Mouse (Mus musculus) kidney, postnatal 4 days (tissue): ENCODE measurements around the gene Gm27027.

ENCODE experiments used
- DNase-seq, 2 experiments: peaks; one replicate each; pipeline ENCODE4 v3.0.0; 2021; ENCODE audit warnings: mixed read lengths in 2 of 2

Gm27027 gene

DNA sequence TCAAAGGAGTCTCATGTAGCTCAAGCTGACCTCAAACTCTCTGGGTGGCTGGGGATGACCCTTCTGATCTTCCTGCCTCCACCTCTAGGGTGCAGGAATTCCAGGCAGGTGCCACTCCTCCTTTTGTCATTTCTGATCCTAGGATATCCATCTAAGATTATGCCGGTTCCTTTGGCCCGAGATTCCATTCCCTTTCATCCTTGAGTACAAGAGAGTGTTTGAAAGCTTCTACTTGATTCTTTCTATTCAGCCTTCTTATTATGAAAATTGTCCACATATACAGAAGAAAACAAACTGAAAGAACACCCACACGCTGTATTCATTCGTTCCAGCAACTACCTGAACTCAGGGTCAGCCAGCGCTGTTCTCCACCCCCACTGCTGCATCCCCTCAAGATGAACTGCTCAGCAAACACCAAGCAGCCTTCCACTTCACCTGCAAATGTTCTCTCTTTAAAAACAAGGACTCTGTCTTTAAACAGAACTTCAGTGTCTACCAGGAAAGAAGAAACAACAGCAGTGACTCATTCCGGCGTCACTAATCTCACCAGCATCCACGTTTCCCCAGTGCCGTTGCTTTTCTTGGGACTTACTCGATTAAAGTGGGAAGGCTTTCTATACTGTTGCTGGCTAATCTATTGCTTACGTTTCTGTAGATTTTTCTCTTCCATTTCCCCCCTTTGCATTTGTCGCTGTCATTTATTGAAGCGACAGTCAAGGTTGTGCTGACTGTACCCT, 68.3 kb downstream of the Gm27027 start:
- DNase-seq = no peak

- no peak for DNase-seq
Measured at GRCm38 (mm10) chr2:93926141-93926540, 70.0 kb downstream of the Gm27027 start.

- DNase-seq = no peak
Measured at GRCm38 (mm10) chr2:93919093-93919492, 77.1 kb downstream of the Gm27027 start.

GRCm38 (mm10) chr2:93913552-93913951, 82.6 kb downstream of the Gm27027 start:
- DNase-seq = no peak

DNA sequence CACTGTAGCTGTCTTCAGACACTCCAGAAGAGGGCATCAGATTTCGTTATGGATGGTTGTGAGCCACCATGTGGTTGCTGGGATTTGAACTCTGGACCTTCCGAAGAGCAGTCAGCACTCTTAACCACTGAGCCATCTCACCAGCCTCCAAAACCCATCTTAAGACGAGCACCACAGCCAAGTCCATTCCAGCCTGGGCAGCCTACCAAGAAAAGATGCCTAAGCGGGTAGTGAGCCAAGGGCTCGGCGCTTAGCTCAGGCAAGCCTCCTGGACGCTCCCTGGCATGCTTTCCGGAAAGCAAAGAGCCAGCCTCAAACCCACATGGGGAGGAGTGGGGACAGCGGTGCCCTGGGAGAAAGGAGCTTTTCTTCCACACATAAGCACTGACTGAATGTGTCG, 84.2 kb downstream of the Gm27027 start:
- DNase-seq = peak in 1 of 2 experiments; percentile 12

GRCm38 (mm10) chr2:93909716-93910115, 86.4 kb downstream of the Gm27027 start:
- DNase-seq = no peak

DNA sequence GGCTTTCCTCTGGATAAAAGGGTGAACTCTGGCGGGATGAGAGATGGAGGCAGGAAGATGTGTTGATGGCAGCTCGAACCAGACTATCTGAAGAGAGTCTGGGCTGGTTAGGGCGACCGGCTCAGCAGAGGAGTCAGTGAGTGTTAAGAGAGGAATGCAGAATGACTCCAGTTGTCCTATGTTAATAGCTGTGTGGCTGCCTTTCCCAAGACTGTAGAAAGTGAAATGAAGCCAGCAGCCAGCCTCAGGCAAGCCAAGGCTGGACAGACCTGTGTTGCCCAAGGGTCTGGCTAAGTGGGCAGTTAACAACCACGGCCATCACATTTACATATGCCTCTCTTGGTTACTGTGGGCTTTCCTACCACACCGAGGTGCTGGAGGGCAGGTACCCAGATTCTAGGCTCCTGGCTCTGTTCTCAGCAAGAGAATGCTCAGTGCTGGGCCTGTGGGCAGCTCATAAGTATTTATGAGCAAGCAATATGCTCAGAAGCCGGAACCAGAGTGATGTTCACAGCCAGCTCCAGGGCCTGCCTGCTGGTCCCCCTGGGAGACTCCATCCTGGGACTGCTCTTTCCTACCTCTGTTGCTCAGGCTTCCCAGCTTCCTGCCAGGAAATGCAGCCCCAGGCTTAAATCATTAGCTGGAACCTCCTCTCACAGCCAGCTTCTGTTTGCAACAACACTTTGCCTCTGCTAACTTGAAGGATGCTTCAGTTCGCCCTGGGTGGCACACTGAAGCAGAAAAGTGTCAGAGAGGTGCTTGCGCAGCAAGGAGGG, 88.4 kb downstream of the Gm27027 start:
- peak; percentile 31 to 48 for DNase-seq
